Mouse (Mus musculus) testis, postnatal 10 days (tissue): Measurements from ENCODE around the gene Prkcb.

Experiments
- DNase-seq: peaks from one replicate; pipeline ENCODE4 v3.0.0; 2021; ENCODE audit warnings: low spot score

The Prkcb gene

GRCm38 (mm10) chr7:122670873-122671641, 382.5 kb downstream of the Prkcb start:
- peak; percentile 97 for DNase-seq

- DNase-seq: no peak
Measured at GRCm38 (mm10) chr7:122672981-122673380, 384.4 kb downstream of the Prkcb start.

GRCm38 (mm10) chr7:122675207-122675606, 386.7 kb downstream of the Prkcb start:
- DNase-seq: no peak
